Mouse (Mus musculus) embryo, embryonic 9.5 days (tissue): ENCODE measurements around the gene Clstn3.
"Not testable (repeated sequence)": the region's sequence is repeated elsewhere in the genome, so short reads cannot be mapped to it uniquely, and the experiment has no call there.

Experiments
- DNase-seq: peaks from one replicate; pipeline ENCODE4 v3.0.0-alpha.2; 2017; ENCODE audit errors: extremely low spot score

The Clstn3 gene

GRCm38 (mm10) chr6:124479573-124479930 lies 15.0 kb upstream of the Clstn3 start:
- DNase-seq = no peak

GRCm38 (mm10) chr6:124478874-124479572 lies 14.4 kb upstream of the Clstn3 start:
- no peak for DNase-seq

GRCm38 (mm10) chr6:124477922-124478651 lies 13.5 kb upstream of the Clstn3 start:
- DNase-seq = no peak

- DNase-seq = no peak
These were observed 12.6 kb upstream of the Clstn3 start for GRCm38 (mm10) chr6:124477221-124477655.

- DNase-seq = no peak
These were observed 12.2 kb upstream of the Clstn3 start for GRCm38 (mm10) chr6:124476796-124477195.

GRCm38 (mm10) chr6:124476216-124476615 lies 11.6 kb upstream of the Clstn3 start:
- DNase-seq = no peak

- DNase-seq = not testable (repeated sequence)
These were observed 10.9 kb upstream of the Clstn3 start for GRCm38 (mm10) chr6:124475335-124476075.

GRCm38 (mm10) chr6:124474621-124475020 lies 10.0 kb upstream of the Clstn3 start:
- no peak for DNase-seq

GRCm38 (mm10) chr6:124472801-124473200 lies 8.2 kb upstream of the Clstn3 start:
- DNase-seq = no peak

GRCm38 (mm10) chr6:124471783-124472638 lies 7.4 kb upstream of the Clstn3 start:
- DNase-seq = not testable (repeated sequence)

GRCm38 (mm10) chr6:124471121-124471520 lies 6.5 kb upstream of the Clstn3 start:
- DNase-seq = no peak

GRCm38 (mm10) chr6:124465729-124466128 lies 1.1 kb upstream of the Clstn3 start:
- DNase-seq = no peak

GRCm38 (mm10) chr6:124465299-124465698 lies 705 bp upstream of the Clstn3 start:
- DNase-seq = no peak

GRCm38 (mm10) chr6:124463881-124464291 lies 708 bp downstream of the Clstn3 start:
- DNase-seq = no peak

GRCm38 (mm10) chr6:124459388-124459787 lies 5.2 kb downstream of the Clstn3 start:
- no peak for DNase-seq

- no peak for DNase-seq
These were observed 6.1 kb downstream of the Clstn3 start for GRCm38 (mm10) chr6:124458505-124458904.

GRCm38 (mm10) chr6:124457827-124458226 lies 6.8 kb downstream of the Clstn3 start:
- DNase-seq = no peak

- DNase-seq = no peak
These were observed 8.4 kb downstream of the Clstn3 start for GRCm38 (mm10) chr6:124456243-124456642.

GRCm38 (mm10) chr6:124453756-124454155 lies 10.8 kb downstream of the Clstn3 start:
- DNase-seq = no peak

- DNase-seq = no peak
These were observed 12.6 kb downstream of the Clstn3 start for GRCm38 (mm10) chr6:124451995-124452394.

- no peak for DNase-seq
These were observed 14.8 kb downstream of the Clstn3 start for GRCm38 (mm10) chr6:124449668-124450383.
